Mouse (Mus musculus) urinary bladder, adult 18-20 months (tissue): ENCODE measurements at regions not wholly inside any gene's neighbourhood (a gene's known extent, or its start where the extent isn't known, plus 50 kb on each side); places are given as distances from the start of the nearest gene placed in this dataset.
A peak's percentile ranks its signal among the peaks of the same experiment; 100 is the strongest.
"Not testable (repeated sequence)": the region's sequence is repeated elsewhere in the genome, so short reads cannot be mapped to it uniquely, and the experiment has no call there.

Experiments used
- DNase-seq, 2 experiments: peaks; one replicate each; pipeline ENCODE4 v3.0.0; 2022; ENCODE audit warnings: low spot score in 2 of 2, mixed read lengths in 2 of 2

- DNase-seq, result no peak
These were observed 282.0 kb downstream of the 4933412E24Rik start for GRCm38 (mm10) chr15:59734376-59734775.

GRCm38 (mm10) chr15:59733932-59734331 lies 282.5 kb downstream of the 4933412E24Rik start:
- DNase-seq, result no peak

- DNase-seq, result no peak
These were observed 283.2 kb downstream of the 4933412E24Rik start for GRCm38 (mm10) chr15:59733031-59733810.

GRCm38 (mm10) chr15:59731129-59731528 lies 285.3 kb downstream of the 4933412E24Rik start:
- no peak for DNase-seq

GRCm38 (mm10) chr15:59728817-59729560 lies 287.4 kb downstream of the 4933412E24Rik start:
- DNase-seq, result no peak

GRCm38 (mm10) chr15:59728131-59728601 lies 288.2 kb downstream of the 4933412E24Rik start:
- DNase-seq, result peak; percentile 50 to 65

GRCm38 (mm10) chr15:59725881-59726280 lies 290.5 kb downstream of the 4933412E24Rik start:
- DNase-seq, result no peak

GRCm38 (mm10) chr15:59722661-59723413 lies 293.6 kb downstream of the 4933412E24Rik start:
- DNase-seq, result no peak

GRCm38 (mm10) chr15:59721420-59721819 lies 295.0 kb downstream of the 4933412E24Rik start:
- no peak for DNase-seq

GRCm38 (mm10) chr15:59721018-59721417 lies 295.4 kb downstream of the 4933412E24Rik start:
- no peak for DNase-seq

GRCm38 (mm10) chr15:59720149-59720548 lies 296.3 kb downstream of the 4933412E24Rik start:
- no peak for DNase-seq

GRCm38 (mm10) chr15:59719383-59720128 lies 296.9 kb downstream of the 4933412E24Rik start:
- not testable (repeated sequence) for DNase-seq

GRCm38 (mm10) chr15:59716872-59717271 lies 299.5 kb downstream of the 4933412E24Rik start:
- DNase-seq, result no peak

- DNase-seq, result no peak
These were observed 300.5 kb downstream of the 4933412E24Rik start for GRCm38 (mm10) chr15:59715951-59716350.

GRCm38 (mm10) chr15:59713965-59714739 lies 302.3 kb downstream of the 4933412E24Rik start:
- DNase-seq, result no peak

GRCm38 (mm10) chr15:59712077-59712752 lies 304.2 kb downstream of the 4933412E24Rik start:
- DNase-seq, result no peak

- no peak for DNase-seq
These were observed 306.5 kb downstream of the 4933412E24Rik start for GRCm38 (mm10) chr15:59709925-59710324.

- DNase-seq, result no peak
These were observed 308.0 kb downstream of the 4933412E24Rik start for GRCm38 (mm10) chr15:59708402-59708801.

- DNase-seq, result no peak
These were observed 309.3 kb downstream of the 4933412E24Rik start for GRCm38 (mm10) chr15:59707081-59707480.
